Mouse (Mus musculus) right cerebral cortex, adult 18-20 months (tissue): ENCODE measurements around the gene Ifngr1.
A peak's percentile ranks its signal among the peaks of the same experiment; 100 is the strongest.
"Not testable (repeated sequence)": the region's sequence is repeated elsewhere in the genome, so short reads cannot be mapped to it uniquely, and the experiment has no call there.

Experiments used
- DNase-seq: peaks from one replicate; pipeline ENCODE4 v3.0.0; 2022; ENCODE audit warnings: mixed read lengths

Gene Ifngr1

GRCm38 (mm10) chr10:19589626-19590025, 2.1 kb upstream of the Ifngr1 start:
- DNase-seq, result no peak

- no peak for DNase-seq
Observed at GRCm38 (mm10) chr10:19591286-19591640, 486 bp upstream of the Ifngr1 start.

- no peak for DNase-seq
Observed at GRCm38 (mm10) chr10:19592556-19592955, 807 bp downstream of the Ifngr1 start.

- no peak for DNase-seq
Observed at GRCm38 (mm10) chr10:19593296-19593695, 1.5 kb downstream of the Ifngr1 start.

- DNase-seq, result no peak
Observed at GRCm38 (mm10) chr10:19594201-19594905, 2.6 kb downstream of the Ifngr1 start.

- no peak for DNase-seq
Observed at GRCm38 (mm10) chr10:19596866-19597265, 5.1 kb downstream of the Ifngr1 start.

- no peak for DNase-seq
Observed at GRCm38 (mm10) chr10:19598091-19598490, 6.3 kb downstream of the Ifngr1 start.

GRCm38 (mm10) chr10:19599331-19600092, 7.8 kb downstream of the Ifngr1 start:
- DNase-seq, result no peak

- no peak for DNase-seq
Observed at GRCm38 (mm10) chr10:19600093-19600420, 8.3 kb downstream of the Ifngr1 start.

- DNase-seq, result not testable (repeated sequence)
Observed at GRCm38 (mm10) chr10:19601502-19601901, 9.8 kb downstream of the Ifngr1 start.

GRCm38 (mm10) chr10:19603231-19603630, 11.5 kb downstream of the Ifngr1 start:
- DNase-seq, result no peak

GRCm38 (mm10) chr10:19609125-19609524, 17.4 kb downstream of the Ifngr1 start:
- no peak for DNase-seq

GRCm38 (mm10) chr10:19611616-19612015, 19.9 kb downstream of the Ifngr1 start:
- no peak for DNase-seq

GRCm38 (mm10) chr10:19613111-19613753, 21.5 kb downstream of the Ifngr1 start:
- DNase-seq, result no peak

- DNase-seq, result no peak
Observed at GRCm38 (mm10) chr10:19619736-19620135, 28.0 kb downstream of the Ifngr1 start.

GRCm38 (mm10) chr10:19621408-19622048, 29.8 kb downstream of the Ifngr1 start, which contains the start of gene Il22ra2:
TSS of gene Il22ra2 (plus strand) at chr10:19621998.
- no peak for DNase-seq

- DNase-seq, result no peak
Observed at GRCm38 (mm10) chr10:19624617-19625016, 32.9 kb downstream of the Ifngr1 start.

- DNase-seq, result no peak
Observed at GRCm38 (mm10) chr10:19627342-19627741, 35.6 kb downstream of the Ifngr1 start.

GRCm38 (mm10) chr10:19627748-19628147, 36.0 kb downstream of the Ifngr1 start:
- DNase-seq, result no peak

GRCm38 (mm10) chr10:19631616-19632195, 40.0 kb downstream of the Ifngr1 start:
- DNase-seq, result no peak

GRCm38 (mm10) chr10:19638851-19639250, 47.1 kb downstream of the Ifngr1 start:
- DNase-seq, result no peak

- DNase-seq, result no peak
Observed at GRCm38 (mm10) chr10:19639630-19640029, 47.9 kb downstream of the Ifngr1 start.

- peak; percentile 33 for DNase-seq
Observed at GRCm38 (mm10) chr10:19645119-19645518, 53.4 kb downstream of the Ifngr1 start.
